Mouse (Mus musculus) stomach, embryonic 14.5 days (tissue): ENCODE measurements around the gene Synrg. TPM values are rescaled to one million over a fixed set of nuclear protein-coding genes. Genes with fewer than 3 reads are reported as not detected.

ENCODE experiments used
- ATAC-seq: fragments of 200-750 bp; cut with Nextera tagmentation; 2 replicates; pipeline ENCODE4 v1.8.0; 2017; ENCODE audit warnings: low read depth, moderate TSS enrichment; ENCODE audit not compliant: insufficient number of reproducible peaks, insufficient read depth, low FRiP score
- H3K27ac ChIP-seq: fragments of 300-500 bp; sonication (generic); 2 replicates; pipeline ENCODE4 v1.5.1; 2014; ENCODE audit warnings: mild to moderate bottlenecking, low read length, moderate library complexity, mixed read lengths
- H3K27me3 ChIP-seq: fragments of 300-500 bp; sonication (generic); 2 replicates; pipeline ENCODE4 v1.6.1; 2014; ENCODE audit warnings: low read length, control low read depth, mixed read lengths; ENCODE audit not compliant: control insufficient read depth, insufficient read depth
- H3K36me3 ChIP-seq: fragments of 300-500 bp; sonication (generic); 2 replicates; pipeline ENCODE4 v1.6.1; 2014; ENCODE audit warnings: mild to moderate bottlenecking, control low read depth, low read length, moderate library complexity, mixed read lengths; ENCODE audit not compliant: control insufficient read depth, insufficient read depth
- H3K4me1 ChIP-seq: fragments of 300-500 bp; sonication (generic); 2 replicates; pipeline ENCODE4 v1.6.1; 2014; ENCODE audit warnings: low read length, control low read depth, mixed read lengths; ENCODE audit not compliant: control insufficient read depth, insufficient read depth
- H3K4me2 ChIP-seq: fragments of 300-500 bp; sonication (generic); replicated peaks from 2 replicates; pipeline ENCODE4 v1.6.1; 2014; ENCODE audit warnings: low read depth, low read length, control low read depth
- H3K4me3 ChIP-seq: fragments of 300-500 bp; sonication (generic); 2 replicates; pipeline ENCODE4 v1.5.1; 2014; ENCODE audit warnings: low read depth, low read length, control low read depth
- H3K9ac ChIP-seq: fragments of 300-500 bp; sonication (generic); replicated peaks from 2 replicates; pipeline ENCODE4 v1.6.1; 2014; ENCODE audit warnings: low read depth, mild to moderate bottlenecking, control low read depth, low read length, moderate library complexity, mixed read lengths
- H3K9me3 ChIP-seq: fragments of 300-500 bp; sonication (generic); 2 replicates; pipeline ENCODE4 v1.6.1; 2016; ENCODE audit warnings: low read depth, low read length, control low read depth; ENCODE audit not compliant: control insufficient read depth
- WGBS: fragments of 180-500 bp; shearing (Covaris S2); extraction: QIAGEN DNeasy Blood & Tissue Kit; methylation state at CpG from one replicate; pipeline ENCODE4 v1.1.7; 2014; 5-methylcytosine and 5-hydroxymethylcytosine counted together
- polyA plus RNA-seq: library from polyadenylated mRNA; unstranded; fragments of >200 nt; fragmentation: Nextera tagmentation; extraction: Ambion mirVana; gene quantifications from 2 replicates; pipeline ENCODE4 v1.2.1, GENCODE M21; 2014

Gene Synrg
- polyA plus RNA-seq, 1 experiment from 2014 or later = 15.0 TPM

DNA sequence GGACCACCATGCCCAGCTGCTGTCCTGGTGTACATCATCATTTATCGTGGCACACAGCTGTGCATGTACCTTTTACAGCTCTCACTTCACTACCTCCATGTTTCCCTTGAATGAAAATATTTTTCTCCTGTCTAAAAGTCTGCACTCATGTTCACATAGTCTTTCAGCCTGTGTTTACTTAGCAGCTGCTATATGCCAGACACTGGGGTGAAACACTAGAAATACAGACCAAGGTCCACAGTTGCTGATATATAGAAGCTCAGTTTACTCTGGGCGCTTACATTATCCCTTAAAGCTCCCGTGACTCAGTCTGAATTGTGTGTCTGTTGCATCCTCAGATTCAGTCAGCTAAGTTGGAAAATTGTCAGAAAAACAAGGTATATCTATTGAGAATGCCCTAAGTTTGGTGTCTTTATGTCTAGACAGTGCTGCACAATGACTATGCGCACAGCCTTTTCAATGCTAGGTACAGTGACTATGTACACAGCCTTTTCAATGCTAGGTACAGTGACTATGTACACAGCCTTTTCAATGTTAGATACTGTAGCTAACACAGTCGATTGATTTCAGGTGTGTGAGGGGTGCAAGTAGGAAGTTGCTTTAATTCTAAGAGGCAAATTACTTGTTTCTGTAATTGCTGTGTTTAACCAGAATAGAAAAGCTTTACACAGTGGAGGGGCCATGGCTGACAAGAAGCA is 33.1 kb downstream of the Synrg start:
- H3K27me3 ChIP-seq = no peaks in the 10 kb centered on the region
- 75% methylated on average over 5 of the region's 5 CpGs for WGBS
- no peak overlapping the region for H3K4me2 ChIP-seq
- H3K27ac ChIP-seq = no peak overlapping the region
- no peak overlapping the region for H3K9ac ChIP-seq
- no peak for ATAC-seq
- no peaks in the 10 kb centered on the region for H3K4me1 ChIP-seq
- peaks cover 27% of the 10 kb centered on the region for H3K36me3 ChIP-seq
- H3K4me3 ChIP-seq = no peak overlapping the region
- H3K9me3 ChIP-seq = no peaks in the 10 kb centered on the region

DNA sequence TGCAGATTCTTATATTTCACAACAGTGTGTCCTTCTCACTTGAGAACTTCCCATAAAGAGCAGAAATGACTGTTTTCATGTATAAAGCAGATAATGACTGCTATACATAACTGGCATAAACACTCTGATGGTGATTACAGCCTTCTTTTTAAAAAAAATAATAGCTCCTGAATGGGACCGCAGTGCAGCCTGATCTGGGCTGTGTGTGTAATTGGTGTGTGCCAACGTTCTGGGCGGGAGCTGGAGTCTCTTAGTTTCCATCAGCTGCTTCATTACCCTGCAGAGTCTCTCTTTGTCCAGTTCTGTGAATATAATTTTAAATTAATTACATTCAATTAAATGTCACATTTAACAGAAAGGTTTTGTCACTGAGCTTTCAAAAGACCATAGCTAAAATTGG is 34.8 kb downstream of the Synrg start:
- H3K9me3 ChIP-seq = no peaks in the 10 kb centered on the region
- no peak overlapping the region for H3K27ac ChIP-seq
- no peaks in the 10 kb centered on the region for H3K4me1 ChIP-seq
- no peak overlapping the region for H3K4me2 ChIP-seq
- H3K36me3 ChIP-seq = peaks cover 27% of the 10 kb centered on the region
- H3K27me3 ChIP-seq = no peaks in the 10 kb centered on the region
- no peak overlapping the region for H3K4me3 ChIP-seq
- 93% methylated on average over 3 of the region's 3 CpGs for WGBS
- no peak overlapping the region for H3K9ac ChIP-seq
- ATAC-seq = no peak

GRCm38 (mm10) chr11:83999411-83999915 is 35.2 kb downstream of the Synrg start:
- Histone ChIP-seq H3K9ac (no peak overlapping the region), H3K4me1 (no peaks in the 10 kb centered on the region), H3K4me3 (no peak overlapping the region), H3K27ac (no peak overlapping the region), H3K4me2 (no peak overlapping the region), H3K27me3 (no peaks in the 10 kb centered on the region), H3K9me3 (no peaks in the 10 kb centered on the region), H3K36me3 (peaks cover 24% of the 10 kb centered on the region)
- WGBS = 90% methylated on average over 4 of the region's 4 CpGs
- no peak for ATAC-seq

DNA sequence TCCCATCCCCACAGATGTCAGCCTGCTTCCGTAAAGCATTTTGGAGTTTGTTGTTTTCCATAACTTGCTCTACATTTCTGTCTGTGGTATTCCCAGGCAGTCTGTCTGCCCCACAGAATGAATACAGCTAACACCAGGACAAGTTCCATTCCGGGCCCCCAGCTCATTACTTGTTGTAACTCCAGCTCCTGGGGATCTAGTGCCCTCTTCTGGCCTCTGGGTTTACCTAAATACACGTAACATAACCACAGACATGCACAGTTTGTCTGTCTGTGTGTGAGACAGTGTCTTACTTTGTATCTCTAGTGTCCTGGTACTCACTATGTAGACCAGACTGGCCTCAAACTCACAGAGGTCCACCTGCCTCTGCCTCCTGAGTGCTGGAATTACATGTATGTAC is 37.0 kb downstream of the Synrg start:
- H3K9me3 ChIP-seq = no peaks in the 10 kb centered on the region
- H3K36me3 ChIP-seq = peaks cover 15% of the 10 kb centered on the region; the same call in 1 of the 2 replicates
- no peak overlapping the region for H3K27ac ChIP-seq
- H3K4me1 ChIP-seq = no peaks in the 10 kb centered on the region
- no peak overlapping the region for H3K4me3 ChIP-seq
- H3K27me3 ChIP-seq = no peaks in the 10 kb centered on the region
- no peak for ATAC-seq
- H3K4me2 ChIP-seq = no peak overlapping the region
- no peak overlapping the region for H3K9ac ChIP-seq
- WGBS = 89% methylated on average over 3 of the region's 3 CpGs

DNA sequence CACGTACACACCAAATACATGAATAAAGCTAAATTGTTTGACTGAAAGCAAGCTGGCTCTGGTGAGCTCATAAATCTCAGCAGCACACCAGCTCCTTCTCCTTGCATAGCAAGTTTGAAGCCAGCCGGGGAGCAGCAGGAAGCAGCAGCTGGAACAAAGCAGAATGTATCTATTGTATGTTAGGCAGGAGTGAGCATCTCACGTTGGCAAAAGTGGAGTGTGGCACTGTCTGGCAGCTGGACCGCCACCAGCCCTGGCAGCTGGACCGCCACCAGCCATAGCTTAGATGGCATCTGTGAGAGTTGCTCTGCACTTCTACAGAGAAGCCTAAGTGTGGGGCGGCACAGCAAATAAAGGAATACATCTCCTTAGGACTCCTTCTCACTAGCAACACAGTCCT is 39.8 kb downstream of the Synrg start:
- Histone ChIP-seq H3K27ac (no peak overlapping the region), H3K4me3 (no peak overlapping the region), H3K9me3 (no peaks in the 10 kb centered on the region), H3K4me1 (no peaks in the 10 kb centered on the region), H3K9ac (no peak overlapping the region), H3K27me3 (no peaks in the 10 kb centered on the region), H3K36me3 (peaks cover 18% of the 10 kb centered on the region; the same call in 1 of the 2 replicates), H3K4me2 (no peak overlapping the region)
- no peak for ATAC-seq
- WGBS = 83% methylated on average over 6 of the region's 6 CpGs

- Histone ChIP-seq H3K27me3 (no peaks in the 10 kb centered on the region), H3K4me1 (no peaks in the 10 kb centered on the region), H3K27ac (no peak overlapping the region), H3K9ac (no peak overlapping the region), H3K9me3 (no peaks in the 10 kb centered on the region), H3K4me2 (no peak overlapping the region), H3K4me3 (no peak overlapping the region), H3K36me3 (peaks cover 12% of the 10 kb centered on the region; the same call in 1 of the 2 replicates)
- no peak for ATAC-seq
- 85% methylated on average over 9 of the region's 9 CpGs for WGBS
Measured at GRCm38 (mm10) chr11:84009001-84009400, 44.8 kb downstream of the Synrg start.

GRCm38 (mm10) chr11:84010411-84010810 is 46.2 kb downstream of the Synrg start:
- no peak overlapping the region for H3K4me3 ChIP-seq
- no peaks in the 10 kb centered on the region for H3K4me1 ChIP-seq
- no peak overlapping the region for H3K9ac ChIP-seq
- H3K9me3 ChIP-seq = no peaks in the 10 kb centered on the region
- 85% methylated on average over 9 of the region's 9 CpGs for WGBS
- no peaks in the 10 kb centered on the region for H3K27me3 ChIP-seq
- no peak overlapping the region for H3K4me2 ChIP-seq
- peaks cover 11% of the 10 kb centered on the region; the same call in 1 of the 2 replicates for H3K36me3 ChIP-seq
- H3K27ac ChIP-seq = no peak overlapping the region
- ATAC-seq = no peak

DNA sequence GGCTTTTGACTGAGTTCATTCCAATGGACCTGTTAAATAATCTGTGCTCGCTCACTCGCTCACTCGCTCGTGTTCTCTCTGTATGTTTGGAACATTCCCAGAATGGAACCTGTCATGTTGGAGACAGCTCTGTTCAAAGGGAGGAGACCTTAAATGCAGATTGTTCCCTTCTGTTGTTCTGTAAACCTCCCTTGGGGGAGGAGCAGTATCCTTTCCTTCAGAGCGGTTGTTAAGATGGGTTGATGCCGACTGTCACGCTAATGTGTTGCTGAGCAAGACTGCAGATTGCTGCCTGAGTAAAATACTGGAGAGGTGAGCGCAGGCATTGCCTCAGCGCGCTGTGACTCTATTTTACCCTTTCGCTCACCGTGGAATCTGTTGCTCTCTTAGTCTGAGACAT is 46.8 kb downstream of the Synrg start:
- H3K36me3 ChIP-seq = peaks cover 11% of the 10 kb centered on the region; the same call in 1 of the 2 replicates
- no peaks in the 10 kb centered on the region for H3K9me3 ChIP-seq
- no peak overlapping the region for H3K4me3 ChIP-seq
- H3K27me3 ChIP-seq = no peaks in the 10 kb centered on the region
- WGBS = 46% methylated on average over 12 of the region's 12 CpGs
- no peaks in the 10 kb centered on the region for H3K4me1 ChIP-seq
- no peak overlapping the region for H3K27ac ChIP-seq
- H3K9ac ChIP-seq = no peak overlapping the region
- H3K4me2 ChIP-seq = no peak overlapping the region
- ATAC-seq = no peak

GRCm38 (mm10) chr11:84011576-84011975 is 47.3 kb downstream of the Synrg start:
- H3K36me3 ChIP-seq = peaks cover 11% of the 10 kb centered on the region; the same call in 1 of the 2 replicates
- no peaks in the 10 kb centered on the region for H3K27me3 ChIP-seq
- no peak overlapping the region for H3K4me2 ChIP-seq
- WGBS = 63% methylated on average over 2 of the region's 2 CpGs
- H3K9ac ChIP-seq = no peak overlapping the region
- H3K27ac ChIP-seq = no peak overlapping the region
- no peaks in the 10 kb centered on the region for H3K4me1 ChIP-seq
- no peaks in the 10 kb centered on the region for H3K9me3 ChIP-seq
- H3K4me3 ChIP-seq = no peak overlapping the region
- ATAC-seq = no peak
